Mouse (Mus musculus) adrenal gland, postnatal 36 days (tissue): ENCODE results near the gene Cmip. TPM values are rescaled to one million over a fixed set of nuclear protein-coding genes. Genes with fewer than 3 reads are reported as not detected.

ENCODE experiments used
- DNase-seq, 2 experiments: peaks; one replicate each; pipeline ENCODE4 v3.0.0; 2021; ENCODE audit warnings: mixed read lengths in 1 of 2
- total RNA-seq, 2 experiments: library from RNA; stranded (reverse); gene quantifications; 2 replicates each; pipeline ENCODE4 v1.2.3; 2021

Gene Cmip
- total RNA-seq, 2 experiments from 2014 or later: 122 to 129 TPM

GRCm38 (mm10) chr8:117294812-117295211 is 37.9 kb downstream of the Cmip start:
- DNase-seq: no peak

GRCm38 (mm10) chr8:117297913-117298518 is 41.2 kb downstream of the Cmip start:
- peak; percentile 44 to 59 for DNase-seq

- DNase-seq: no peak
These were observed 42.3 kb downstream of the Cmip start for GRCm38 (mm10) chr8:117299204-117299603.

GRCm38 (mm10) chr8:117300188-117300587 is 43.3 kb downstream of the Cmip start:
- DNase-seq: no peak

- no peak for DNase-seq
These were observed 44.7 kb downstream of the Cmip start for GRCm38 (mm10) chr8:117301457-117302041.

- no peak for DNase-seq
These were observed 45.2 kb downstream of the Cmip start for GRCm38 (mm10) chr8:117302072-117302471.

GRCm38 (mm10) chr8:117303666-117304065 is 46.8 kb downstream of the Cmip start:
- peak in 1 of 2 experiments; percentile 53 for DNase-seq

- DNase-seq: no peak
These were observed 48.5 kb downstream of the Cmip start for GRCm38 (mm10) chr8:117305405-117305804.

GRCm38 (mm10) chr8:117306756-117307155 is 49.9 kb downstream of the Cmip start:
- DNase-seq: no peak

GRCm38 (mm10) chr8:117307221-117307620 is 50.4 kb downstream of the Cmip start:
- no peak for DNase-seq

GRCm38 (mm10) chr8:117308303-117309095 is 51.6 kb downstream of the Cmip start:
- no peak for DNase-seq

GRCm38 (mm10) chr8:117309653-117310274 is 52.9 kb downstream of the Cmip start:
- no peak for DNase-seq

GRCm38 (mm10) chr8:117310961-117311561 is 54.2 kb downstream of the Cmip start:
- no peak for DNase-seq

- no peak for DNase-seq
These were observed 57.6 kb downstream of the Cmip start for GRCm38 (mm10) chr8:117314308-117314953.

- DNase-seq: no peak
These were observed 58.9 kb downstream of the Cmip start for GRCm38 (mm10) chr8:117315727-117316126.

GRCm38 (mm10) chr8:117317478-117317877 is 60.6 kb downstream of the Cmip start:
- DNase-seq: no peak

GRCm38 (mm10) chr8:117318911-117319826 is 62.3 kb downstream of the Cmip start:
- no peak for DNase-seq

- DNase-seq: no peak
These were observed 63.8 kb downstream of the Cmip start for GRCm38 (mm10) chr8:117320616-117321015.

- no peak for DNase-seq
These were observed 64.4 kb downstream of the Cmip start for GRCm38 (mm10) chr8:117321232-117321631.

- DNase-seq: no peak
These were observed 65.2 kb downstream of the Cmip start for GRCm38 (mm10) chr8:117322021-117322420.
